Mouse (Mus musculus) heart, postnatal 0 days (tissue): ENCODE results near the gene Osbpl2. TPM values are rescaled to one million over a fixed set of nuclear protein-coding genes. Genes with fewer than 3 reads are reported as not detected.
A peak's percentile ranks its signal among the peaks of the same experiment; 100 is the strongest.

Experiments used
- ATAC-seq: fragments of 200-750 bp; cut with Nextera tagmentation; 2 replicates; pipeline ENCODE4 v1.8.0; 2017; ENCODE audit warnings: low read depth, moderate number of reproducible peaks, moderate library complexity; ENCODE audit not compliant: insufficient read depth
- DNase-seq: peaks from one replicate; pipeline ENCODE4 v3.0.0-alpha.2; 2016; ENCODE audit warnings: low spot score
- H3K27ac ChIP-seq: fragments of 300-500 bp; sonication (generic); 2 replicates; pipeline ENCODE4 v1.5.1; 2014; ENCODE audit warnings: low read depth, mild to moderate bottlenecking
- H3K27me3 ChIP-seq: fragments of 300-500 bp; sonication (generic); 2 replicates; pipeline ENCODE4 v1.6.1; 2014; ENCODE audit warnings: low read length, mixed read lengths; ENCODE audit not compliant: control insufficient read depth, insufficient read depth
- H3K36me3 ChIP-seq: fragments of 300-500 bp; sonication (generic); replicated peaks from 2 replicates; pipeline ENCODE4 v1.6.1; 2014; ENCODE audit warnings: low read length, mixed read lengths; ENCODE audit not compliant: control insufficient read depth, insufficient read depth
- H3K4me1 ChIP-seq: fragments of 300-500 bp; sonication (generic); 2 replicates; pipeline ENCODE4 v1.6.1; 2014; ENCODE audit warnings: antibody characterized with exemption; ENCODE audit not compliant: control insufficient read depth, insufficient read depth
- H3K4me2 ChIP-seq: fragments of 300-500 bp; sonication (generic); 2 replicates; pipeline ENCODE4 v1.6.1; 2014; ENCODE audit warnings: low read depth, mild to moderate bottlenecking, low read length, moderate library complexity
- H3K4me3 ChIP-seq: fragments of 300-500 bp; sonication (generic); 2 replicates; pipeline ENCODE4 v1.5.1; 2014; ENCODE audit warnings: low read depth, low read length
- H3K9ac ChIP-seq: fragments of 300-500 bp; sonication (generic); replicated peaks from 2 replicates; pipeline ENCODE4 v1.6.1; 2014; ENCODE audit warnings: low read depth, low read length, mixed read lengths
- H3K9me3 ChIP-seq: fragments of 300-500 bp; sonication (generic); replicated peaks from 2 replicates; pipeline ENCODE4 v1.6.1; 2016; ENCODE audit warnings: low read length; ENCODE audit not compliant: control insufficient read depth
- CTCF ChIP-seq: IDR thresholded peaks from 2 replicates; pipeline ENCODE4 v1.5.1; 2016; ENCODE audit warnings: antibody characterized with exemption, control low read depth, low read depth
- EP300 ChIP-seq: IDR thresholded peaks from 2 replicates; pipeline ENCODE4 v1.6.1; 2016; ENCODE audit warnings: antibody characterized with exemption, low read depth
- WGBS: fragments of 180-500 bp; shearing (Covaris S2); extraction: QIAGEN DNeasy Blood & Tissue Kit; methylation state at CpG from one replicate; pipeline ENCODE4 v1.1.7; 2014; 5-methylcytosine and 5-hydroxymethylcytosine counted together
- polyA plus RNA-seq: library from polyadenylated mRNA; unstranded; fragments of >200 nt; fragmentation: Nextera tagmentation; extraction: Ambion mirVana; gene quantifications from 2 replicates; pipeline ENCODE4 v1.2.1, GENCODE M21; 2015
- total RNA-seq: library from RNA; depleted of rRNA; stranded (reverse); fragments of >200 nt; gene quantifications from 2 replicates; pipeline ENCODE4 v1.2.3, GENCODE M21; 2014; ENCODE audit warnings: low replicate concordance

Gene Osbpl2
- total and polyA plus RNA-seq, 2 experiments from 2014 or later: 30.2 to 32.4 TPM

GRCm38 (mm10) chr2:180116081-180116493 lies 3.0 kb upstream of the Osbpl2 start:
- no peak overlapping the region for H3K9ac ChIP-seq
- DNase-seq (no peak), ATAC-seq (no peak)
- 32% methylated on average over 10 of the region's 10 CpGs for WGBS
- no peaks in the 10 kb centered on the region for H3K27me3 ChIP-seq
- no peaks in the 10 kb centered on the region for H3K36me3 ChIP-seq
- H3K9me3 ChIP-seq: no peaks in the 10 kb centered on the region
- TF ChIP-seq EP300: no peak
- no peak for TF ChIP-seq CTCF
- H3K4me3 ChIP-seq: no peak overlapping the region
- no peak overlapping the region for H3K27ac ChIP-seq
- H3K4me2 ChIP-seq: no peak overlapping the region
- H3K4me1 ChIP-seq: peaks cover 40% of the 10 kb centered on the region

DNA sequence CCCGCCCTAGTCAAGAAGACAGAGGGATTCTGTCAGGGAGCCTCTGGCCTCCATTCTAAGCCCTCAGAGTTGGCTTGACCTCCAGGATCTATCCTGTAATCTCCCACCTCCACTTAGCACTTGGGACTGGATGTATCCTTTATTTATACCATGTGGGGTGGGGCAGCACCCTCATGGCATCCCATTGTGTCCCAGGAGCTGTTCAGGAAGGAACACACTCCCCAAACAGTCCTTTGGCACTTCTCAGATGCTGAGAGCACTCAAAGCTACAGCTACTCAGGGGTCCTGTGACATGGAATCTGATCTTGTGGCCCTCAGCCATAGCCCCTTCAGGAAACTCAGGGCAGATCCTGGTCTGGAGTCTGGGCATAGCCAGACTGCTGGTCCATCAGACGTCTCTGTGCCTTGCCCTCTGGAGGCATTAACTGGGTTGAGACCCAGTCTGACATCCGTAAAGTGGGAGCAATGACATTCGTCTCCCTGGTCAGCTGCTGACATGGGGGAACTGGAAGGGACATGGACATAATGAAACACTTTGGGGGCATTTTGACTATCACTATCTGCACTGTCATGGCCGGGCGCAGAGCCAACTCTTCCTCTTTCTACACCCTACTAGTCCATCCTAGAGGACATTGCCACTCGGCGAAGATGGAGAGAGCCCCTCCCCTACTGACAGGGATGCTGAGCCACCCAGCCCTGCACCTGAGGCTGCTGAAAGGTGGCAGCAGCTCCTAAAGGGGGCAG lies 2.2 kb upstream of the Osbpl2 start:
- H3K27ac ChIP-seq: no peak overlapping the region
- H3K36me3 ChIP-seq: no peaks in the 10 kb centered on the region
- DNase-seq (no peak), ATAC-seq (no peak)
- peaks cover 40% of the 10 kb centered on the region for H3K4me1 ChIP-seq
- H3K4me2 ChIP-seq: no peak overlapping the region
- TF ChIP-seq CTCF (no peak), EP300 (no peak)
- H3K9ac ChIP-seq: no peak overlapping the region
- H3K9me3 ChIP-seq: no peaks in the 10 kb centered on the region
- 69% methylated on average over 8 of the region's 8 CpGs for WGBS
- H3K27me3 ChIP-seq: no peaks in the 10 kb centered on the region
- no peak overlapping the region for H3K4me3 ChIP-seq

- no peaks in the 10 kb centered on the region for H3K9me3 ChIP-seq
- no peak overlapping the region for H3K9ac ChIP-seq
- H3K27me3 ChIP-seq: no peaks in the 10 kb centered on the region
- no peak for TF ChIP-seq CTCF
- TF ChIP-seq EP300: no peak
- H3K36me3 ChIP-seq: no peaks in the 10 kb centered on the region
- H3K4me2 ChIP-seq: no peak overlapping the region
- H3K27ac ChIP-seq: no peak overlapping the region
- WGBS: 20% methylated on average over 13 of the region's 13 CpGs
- no peak overlapping the region for H3K4me3 ChIP-seq
- ATAC-seq: no peak
- DNase-seq: peak; percentile 25
- H3K4me1 ChIP-seq: peaks cover 40% of the 10 kb centered on the region
Measured at GRCm38 (mm10) chr2:180117485-180118194, 1.5 kb upstream of the Osbpl2 start.

DNA sequence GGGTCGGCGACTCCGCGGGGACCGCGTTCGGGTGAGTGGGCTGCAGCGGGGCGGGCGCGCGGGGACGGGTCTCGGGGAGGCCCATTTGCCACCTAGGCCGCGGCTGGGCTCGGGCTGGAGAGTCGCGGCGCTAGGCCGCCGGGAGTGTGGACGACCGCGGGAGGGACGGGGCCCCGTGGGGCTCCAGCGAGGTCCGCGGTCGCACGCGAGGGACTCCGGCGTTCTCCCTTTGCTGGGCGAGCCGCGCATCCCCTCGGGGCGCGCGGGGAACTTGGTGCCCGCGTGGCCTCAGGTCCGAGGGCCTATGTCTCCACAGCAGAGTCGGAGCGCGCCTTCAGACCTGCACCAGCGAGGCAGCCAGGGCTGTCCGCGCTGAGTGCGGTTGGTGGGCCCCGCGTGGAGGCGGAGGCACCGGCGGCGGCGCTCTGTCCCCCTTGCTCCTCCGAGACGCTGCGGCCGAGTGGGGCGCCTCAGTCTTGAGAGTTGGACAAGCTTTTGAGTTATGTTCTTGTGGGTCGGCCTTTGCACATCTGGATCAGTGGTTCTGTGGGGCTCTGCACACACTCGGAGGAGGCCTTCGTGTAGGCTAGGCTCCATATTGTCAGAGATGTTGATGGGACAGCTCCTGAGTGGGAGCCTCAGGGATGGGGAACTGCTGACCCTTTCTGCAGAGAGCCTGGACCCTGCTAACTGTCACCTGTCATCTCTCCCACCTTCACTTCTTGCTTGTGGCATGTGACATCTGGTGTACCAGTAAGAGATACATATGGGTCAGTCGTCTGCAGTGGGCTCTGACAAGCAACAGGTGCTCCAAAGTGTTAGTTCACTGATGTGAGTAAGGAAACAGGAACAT lies 559 bp downstream of the Osbpl2 start:
- Histone ChIP-seq H3K4me3 (peak overlapping the region; percentile 94), H3K27ac (peak overlapping the region; percentile 81), H3K36me3 (peaks cover 3% of the 10 kb centered on the region; the same call in 1 of the 2 replicates), H3K27me3 (no peaks in the 10 kb centered on the region), H3K4me2 (peak overlapping the region; percentile 98), H3K9me3 (no peaks in the 10 kb centered on the region), H3K4me1 (peaks cover 35% of the 10 kb centered on the region), H3K9ac (peak overlapping the region; percentile 87)
- ATAC-seq (peak; percentile 24), DNase-seq (peak; percentile 27)
- under 1% methylated on average over 53 of the region's 68 CpGs for WGBS
- no peak for TF ChIP-seq CTCF
- no peak for TF ChIP-seq EP300

- H3K9ac ChIP-seq: peak overlapping the region; percentile 87
- H3K36me3 ChIP-seq: peaks cover 3% of the 10 kb centered on the region; the same call in 1 of the 2 replicates
- H3K4me3 ChIP-seq: peak overlapping the region; percentile 94
- no peak for DNase-seq
- peak overlapping the region; percentile 98 for H3K4me2 ChIP-seq
- no peaks in the 10 kb centered on the region for H3K27me3 ChIP-seq
- TF ChIP-seq CTCF: no peak
- no peaks in the 10 kb centered on the region for H3K9me3 ChIP-seq
- no peak for ATAC-seq
- 44% methylated on average over 5 of the region's 5 CpGs for WGBS
- H3K4me1 ChIP-seq: peaks cover 34% of the 10 kb centered on the region
- no peak overlapping the region for H3K27ac ChIP-seq
Measured at GRCm38 (mm10) chr2:180120292-180120761, 1.2 kb downstream of the Osbpl2 start.
